Mouse (Mus musculus) hindbrain, postnatal 0 days (tissue): ENCODE measurements at regions not wholly inside any gene's neighbourhood (a gene's known extent, or its start where the extent isn't known, plus 50 kb on each side); places are given as distances from the start of the nearest gene placed in this dataset.
A peak's percentile ranks its signal among the peaks of the same experiment; 100 is the strongest.

ENCODE experiments used
- ATAC-seq: fragments of 200-750 bp; cut with Nextera tagmentation; 2 replicates; pipeline ENCODE4 v1.8.0; 2017; ENCODE audit warnings: mild to moderate bottlenecking, moderate TSS enrichment, moderate library complexity
- DNase-seq: peaks from one replicate; pipeline ENCODE4 v3.0.0-alpha.2; 2015; ENCODE audit warnings: low spot score
- H3K27ac ChIP-seq: fragments of 300-500 bp; sonication (generic); 2 replicates; pipeline ENCODE4 v1.5.1; 2014; ENCODE audit warnings: mild to moderate bottlenecking
- H3K27me3 ChIP-seq: fragments of 300-500 bp; sonication (generic); 2 replicates; pipeline ENCODE4 v1.6.1; 2014; ENCODE audit warnings: low read length, mixed read lengths; ENCODE audit not compliant: insufficient read depth
- H3K36me3 ChIP-seq: fragments of 300-500 bp; sonication (generic); 2 replicates; pipeline ENCODE4 v1.6.1; 2014; ENCODE audit warnings: low read length, mixed read lengths; ENCODE audit not compliant: insufficient read depth
- H3K4me1 ChIP-seq: fragments of 300-500 bp; sonication (generic); 2 replicates; pipeline ENCODE4 v1.6.1; 2014; ENCODE audit warnings: antibody characterized with exemption, low read length, mixed read lengths; ENCODE audit not compliant: insufficient read depth
- H3K4me2 ChIP-seq: fragments of 300-500 bp; sonication (generic); 2 replicates; pipeline ENCODE4 v1.6.1; 2014; ENCODE audit warnings: low read depth, mild to moderate bottlenecking, low read length, moderate library complexity, mixed read lengths
- H3K4me3 ChIP-seq: fragments of 300-500 bp; sonication (generic); 2 replicates; pipeline ENCODE4 v1.5.1; 2014; ENCODE audit warnings: low read length
- H3K9ac ChIP-seq: fragments of 300-500 bp; sonication (generic); replicated peaks from 2 replicates; pipeline ENCODE4 v1.6.1; 2014; ENCODE audit warnings: mild to moderate bottlenecking, low read length, moderate library complexity, mixed read lengths
- H3K9me3 ChIP-seq: fragments of 300-500 bp; sonication (generic); 2 replicates; pipeline ENCODE4 v1.6.1; 2016; ENCODE audit warnings: low read length, mixed read lengths
- CTCF ChIP-seq: IDR thresholded peaks from 2 replicates; pipeline ENCODE4 v1.5.1; 2016; ENCODE audit warnings: antibody characterized with exemption, control low read depth, low read depth
- WGBS: fragments of 180-500 bp; shearing (Covaris S2); extraction: QIAGEN DNeasy Blood & Tissue Kit; methylation state at CpG from one replicate; pipeline ENCODE4 v1.1.7; 2014; 5-methylcytosine and 5-hydroxymethylcytosine counted together

GRCm38 (mm10) chr2:146693484-146693883, 162.2 kb upstream of the Kiz start:
- Histone ChIP-seq H3K4me1 (no peaks in the 10 kb centered on the region), H3K36me3 (no peaks in the 10 kb centered on the region), H3K4me3 (no peak overlapping the region), H3K9ac (no peak overlapping the region), H3K27me3 (no peaks in the 10 kb centered on the region), H3K27ac (0 out of 2 replicates have a peak overlapping the region, but pooled peaks have one; percentile 20), H3K9me3 (no peaks in the 10 kb centered on the region), H3K4me2 (no peak overlapping the region)
- 46% methylated on average over 2 of the region's 2 CpGs for WGBS
- no peak for TF ChIP-seq CTCF
- ATAC-seq = no peak
- no peak for DNase-seq

DNA sequence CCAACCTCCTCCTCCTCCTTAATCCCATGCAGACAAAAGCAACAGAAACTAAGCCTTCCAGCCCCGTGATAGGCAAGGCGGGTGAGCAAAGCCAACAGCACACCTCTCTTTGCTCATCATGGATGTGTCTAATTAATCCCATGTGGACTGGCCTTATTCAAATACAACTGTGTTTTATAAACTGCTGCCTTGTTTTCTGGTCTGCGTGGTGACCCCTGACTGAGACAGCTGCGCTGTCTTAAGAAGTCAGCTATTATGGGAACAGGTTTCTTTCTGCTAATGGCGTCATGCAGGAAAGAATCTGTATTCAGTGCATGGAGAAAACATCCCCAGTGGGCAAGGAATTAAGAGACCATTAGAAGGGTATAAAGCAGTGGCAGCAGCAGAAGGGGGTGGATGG, 161.6 kb upstream of the Kiz start:
- no peaks in the 10 kb centered on the region for H3K36me3 ChIP-seq
- H3K9me3 ChIP-seq = no peaks in the 10 kb centered on the region
- 0 out of 2 replicates have a peak overlapping the region, but pooled peaks have one; percentile 20 for H3K27ac ChIP-seq
- H3K4me2 ChIP-seq = peak overlapping the region; percentile 23; the same call in 1 of the 2 replicates
- no peak overlapping the region for H3K9ac ChIP-seq
- H3K4me3 ChIP-seq = no peak overlapping the region
- DNase-seq (peak; percentile 45), ATAC-seq (peak; percentile 72)
- no peaks in the 10 kb centered on the region for H3K4me1 ChIP-seq
- 23% methylated on average over 5 of the region's 5 CpGs for WGBS
- TF ChIP-seq CTCF = no peak
- H3K27me3 ChIP-seq = no peaks in the 10 kb centered on the region

DNA sequence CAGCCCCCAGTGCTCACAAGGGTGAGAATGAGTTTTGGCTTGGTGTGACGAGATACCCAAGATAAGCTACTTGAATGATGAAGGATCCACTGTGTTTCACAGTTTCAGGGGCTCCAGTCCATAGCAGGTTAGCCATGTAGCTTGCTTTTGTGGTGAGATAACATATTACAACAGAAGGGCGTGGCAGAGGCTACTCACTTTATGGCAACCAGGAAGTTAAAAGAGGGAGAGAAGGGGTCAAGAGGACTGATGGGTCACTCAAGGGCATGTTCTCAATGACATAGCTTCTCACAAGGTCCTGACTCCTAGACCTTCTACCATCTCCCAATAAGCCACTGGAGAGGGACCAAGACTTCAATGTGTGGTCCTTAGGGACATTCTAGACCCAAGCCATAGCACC, 159.4 kb upstream of the Kiz start:
- ATAC-seq (no peak), DNase-seq (no peak)
- H3K4me3 ChIP-seq = no peak overlapping the region
- H3K9ac ChIP-seq = no peak overlapping the region
- H3K36me3 ChIP-seq = no peaks in the 10 kb centered on the region
- no peaks in the 10 kb centered on the region for H3K4me1 ChIP-seq
- no peaks in the 10 kb centered on the region for H3K27me3 ChIP-seq
- no peak for TF ChIP-seq CTCF
- WGBS = 89% methylated on average over 2 of the region's 2 CpGs
- H3K9me3 ChIP-seq = no peaks in the 10 kb centered on the region
- no peak overlapping the region for H3K27ac ChIP-seq
- H3K4me2 ChIP-seq = no peak overlapping the region

- no peak overlapping the region for H3K4me2 ChIP-seq
- H3K4me3 ChIP-seq = no peak overlapping the region
- no peak for ATAC-seq
- no peak for TF ChIP-seq CTCF
- H3K27ac ChIP-seq = no peak overlapping the region
- H3K4me1 ChIP-seq = no peaks in the 10 kb centered on the region
- H3K27me3 ChIP-seq = no peaks in the 10 kb centered on the region
- H3K36me3 ChIP-seq = no peaks in the 10 kb centered on the region
- WGBS = 90% methylated on average over 4 of the region's 4 CpGs
- DNase-seq = no peak
- no peaks in the 10 kb centered on the region for H3K9me3 ChIP-seq
- no peak overlapping the region for H3K9ac ChIP-seq
Observed at GRCm38 (mm10) chr2:146696727-146697126, 158.9 kb upstream of the Kiz start.

GRCm38 (mm10) chr2:146710676-146711075, 145.0 kb upstream of the Kiz start:
- Histone ChIP-seq H3K9ac (no peak overlapping the region), H3K4me2 (peak overlapping the region; percentile 27; the same call in 1 of the 2 replicates), H3K27me3 (no peaks in the 10 kb centered on the region), H3K9me3 (no peaks in the 10 kb centered on the region), H3K27ac (no peak overlapping the region), H3K36me3 (no peaks in the 10 kb centered on the region), H3K4me3 (no peak overlapping the region), H3K4me1 (no peaks in the 10 kb centered on the region)
- TF ChIP-seq CTCF = no peak
- 24% methylated on average over 8 of the region's 8 CpGs for WGBS
- peak; percentile 93 for ATAC-seq
- DNase-seq = peak; percentile 79

GRCm38 (mm10) chr2:146721184-146721715, 134.4 kb upstream of the Kiz start:
- Histone ChIP-seq H3K27ac (no peak overlapping the region), H3K9me3 (no peaks in the 10 kb centered on the region), H3K36me3 (no peaks in the 10 kb centered on the region), H3K9ac (no peak overlapping the region), H3K4me3 (no peak overlapping the region), H3K4me2 (no peak overlapping the region), H3K4me1 (no peaks in the 10 kb centered on the region; the same call in 1 of the 2 replicates), H3K27me3 (0 out of 2 replicates have a peak, but pooled peaks cover 9% of the 10 kb centered on the region)
- no peak for ATAC-seq
- DNase-seq = no peak
- no peak for TF ChIP-seq CTCF
- 34% methylated on average over 10 of the region's 10 CpGs for WGBS

DNA sequence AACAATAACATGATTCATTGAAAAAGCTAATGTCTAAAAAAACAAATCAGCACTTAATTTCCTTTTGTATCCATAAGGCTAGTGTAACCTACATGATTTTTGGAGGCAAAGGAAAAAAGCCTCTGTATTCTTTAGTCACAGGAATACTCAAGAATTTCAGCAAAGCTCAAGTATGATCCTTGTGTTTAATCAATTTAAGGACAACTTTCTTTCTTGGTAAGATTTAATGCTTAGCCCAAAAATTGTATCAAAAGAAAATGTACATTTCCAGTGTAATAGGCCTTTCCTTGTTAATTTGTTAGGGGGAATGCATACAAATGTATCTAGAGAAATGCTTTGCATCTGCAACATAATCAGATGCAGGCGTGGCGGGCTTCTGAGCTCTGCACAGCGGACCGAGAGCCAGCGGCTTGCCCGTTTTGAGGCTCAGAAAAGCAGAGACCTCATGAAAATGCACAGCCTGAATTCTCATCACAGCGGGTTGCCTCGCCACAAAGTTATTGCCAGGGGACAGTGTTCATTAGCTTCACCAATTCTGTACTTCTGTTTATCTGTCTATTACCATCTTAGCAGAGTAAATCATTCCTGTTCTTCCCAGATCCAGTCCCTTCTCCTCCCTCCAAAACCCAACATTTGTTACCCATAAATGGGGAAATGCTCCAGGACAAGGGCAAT, 133.2 kb upstream of the Kiz start:
- no peak overlapping the region for H3K27ac ChIP-seq
- no peak overlapping the region for H3K4me3 ChIP-seq
- ATAC-seq = no peak
- WGBS = 15% methylated on average over 8 of the region's 8 CpGs
- H3K27me3 ChIP-seq = 0 out of 2 replicates have a peak, but pooled peaks cover 9% of the 10 kb centered on the region
- no peaks in the 10 kb centered on the region for H3K9me3 ChIP-seq
- no peak overlapping the region for H3K4me2 ChIP-seq
- no peaks in the 10 kb centered on the region for H3K36me3 ChIP-seq
- peak; percentile 49 for DNase-seq
- TF ChIP-seq CTCF = no peak
- no peaks in the 10 kb centered on the region; the same call in 1 of the 2 replicates for H3K4me1 ChIP-seq
- no peak overlapping the region for H3K9ac ChIP-seq
